Mouse (Mus musculus) lung, postnatal 14 days (tissue): ENCODE results near the gene Lipa.

ENCODE experiments used
- DNase-seq: peaks from one replicate; pipeline ENCODE4 v3.0.0; 2021

The Lipa gene

DNA sequence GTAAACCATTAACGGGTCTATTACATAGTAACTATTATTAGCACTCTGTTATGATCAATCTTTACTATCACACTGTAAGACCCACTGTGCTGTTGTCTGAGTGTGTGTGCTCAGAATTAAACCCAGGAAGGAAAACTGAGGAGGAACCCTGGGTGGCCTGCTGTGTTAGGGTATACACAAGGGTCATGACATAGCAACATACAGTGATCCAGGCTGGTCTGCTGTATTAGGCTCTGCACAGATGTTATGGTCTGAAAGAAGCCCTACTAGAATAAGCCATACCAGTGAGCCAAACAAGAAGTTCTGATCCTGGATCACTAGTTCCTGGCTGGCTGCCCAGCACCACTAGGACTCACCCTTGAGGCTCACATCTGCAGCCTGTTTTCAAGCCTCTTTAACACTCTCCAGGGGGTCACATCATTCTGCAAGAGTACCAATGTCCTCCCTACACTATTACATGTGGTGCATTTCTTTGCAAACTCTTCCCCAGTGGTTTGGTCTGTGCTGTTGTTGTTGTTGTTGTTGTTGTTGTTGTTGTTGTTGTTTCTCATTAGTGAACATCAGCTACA lies 65.7 kb downstream of the Lipa start:
- DNase-seq, result no peak

DNA sequence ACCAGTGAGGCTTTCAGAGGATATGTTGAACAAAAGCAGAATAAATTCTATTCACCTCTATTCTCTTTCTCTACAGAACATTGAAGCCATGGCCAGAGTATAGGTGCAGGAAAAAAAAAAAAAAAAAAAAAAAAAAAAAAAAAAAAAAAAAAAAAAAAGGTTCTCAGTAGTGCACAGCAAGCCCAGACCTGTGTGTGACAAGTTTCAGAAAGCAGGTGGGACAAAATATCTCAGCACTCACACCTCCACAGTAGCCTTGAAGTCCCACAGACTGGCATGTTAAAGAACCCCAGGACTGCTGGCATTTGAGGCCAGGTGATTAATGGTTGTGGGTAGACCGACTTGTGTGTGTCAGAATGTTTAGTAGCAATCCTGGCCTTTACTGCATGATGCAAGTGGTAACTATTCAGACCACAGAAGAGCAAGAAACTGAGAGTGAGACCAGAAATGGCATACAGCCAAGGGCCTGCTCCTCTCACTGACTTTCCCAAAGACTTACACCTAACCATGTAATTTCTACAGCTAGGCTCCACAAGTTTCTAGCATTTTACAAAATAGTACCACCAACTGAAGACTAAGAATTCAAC lies 76.4 kb downstream of the Lipa start:
- no peak for DNase-seq

- DNase-seq, result no peak
These were observed 78.4 kb downstream of the Lipa start for GRCm38 (mm10) chr19:34448851-34449250.

GRCm38 (mm10) chr19:34445410-34446012 lies 81.8 kb downstream of the Lipa start:
- peak; percentile 37 for DNase-seq

DNA sequence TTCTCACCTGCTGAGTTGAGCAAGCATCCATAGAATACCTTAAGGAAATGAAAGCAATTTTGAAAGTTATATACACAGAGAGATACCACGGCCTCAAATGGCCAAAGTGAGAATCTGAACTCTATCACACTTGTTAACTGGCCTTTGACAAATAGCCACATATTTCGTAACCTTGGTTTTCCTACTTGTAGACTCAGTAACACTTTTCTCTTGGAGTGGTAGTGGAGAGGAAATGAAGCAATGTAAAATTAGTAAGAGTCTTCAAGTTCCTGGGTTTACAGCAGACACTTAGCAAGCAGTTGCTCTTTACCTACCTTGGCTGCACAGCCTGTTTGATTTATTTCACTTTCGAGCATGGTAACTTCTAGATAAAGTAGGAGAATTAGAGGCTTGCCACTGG lies 82.5 kb downstream of the Lipa start:
- DNase-seq, result no peak
